Mouse (Mus musculus) heart, embryonic 15.5 days (tissue): Measurements from ENCODE around the gene Lrrc51. TPM values are rescaled to one million over a fixed set of nuclear protein-coding genes. Genes with fewer than 3 reads are reported as not detected.

Source experiments
- ATAC-seq: fragments of 200-750 bp; cut with Nextera tagmentation; replicated peaks from 2 replicates; pipeline ENCODE4 v1.8.0; 2017; ENCODE audit warnings: low read depth, moderate TSS enrichment; ENCODE audit not compliant: insufficient number of reproducible peaks, insufficient read depth, low FRiP score
- H3K27ac ChIP-seq: fragments of 300-500 bp; sonication (generic); 2 replicates; pipeline ENCODE4 v1.5.1; 2015; ENCODE audit warnings: mild to moderate bottlenecking, inconsistent platforms
- H3K27me3 ChIP-seq: fragments of 300-500 bp; sonication (generic); 2 replicates; pipeline ENCODE4 v1.6.1; 2015; ENCODE audit warnings: inconsistent platforms
- H3K36me3 ChIP-seq: fragments of 300-500 bp; sonication (generic); 2 replicates; pipeline ENCODE4 v1.6.1; 2015; ENCODE audit warnings: mild to moderate bottlenecking, inconsistent platforms
- H3K4me1 ChIP-seq: fragments of 300-500 bp; sonication (generic); replicated peaks from 2 replicates; pipeline ENCODE4 v1.6.1; 2015; ENCODE audit warnings: inconsistent platforms
- H3K4me2 ChIP-seq: fragments of 300-500 bp; sonication (generic); 2 replicates; pipeline ENCODE4 v1.6.1; 2015; ENCODE audit warnings: inconsistent platforms, mild to moderate bottlenecking, moderate library complexity
- H3K4me3 ChIP-seq: fragments of 300-500 bp; sonication (generic); 2 replicates; pipeline ENCODE4 v1.5.1; 2015; ENCODE audit warnings: mild to moderate bottlenecking, inconsistent platforms
- H3K9ac ChIP-seq: fragments of 300-500 bp; sonication (generic); 2 replicates; pipeline ENCODE4 v1.6.1; 2015; ENCODE audit warnings: mild to moderate bottlenecking, inconsistent platforms
- H3K9me3 ChIP-seq: fragments of 300-500 bp; sonication (generic); replicated peaks from 2 replicates; pipeline ENCODE4 v1.6.1; 2016; ENCODE audit warnings: inconsistent platforms
- whole genome bisulfite sequencing: fragments of 180-500 bp; shearing (Covaris S2); methylation state at CpG from one replicate; pipeline ENCODE4 v1.1.7; 2015; ENCODE audit warnings: mixed read lengths; 5-methylcytosine and 5-hydroxymethylcytosine counted together
- polyA plus RNA-seq: library from polyadenylated mRNA; unstranded; fragments of >200 nt; fragmentation: Nextera tagmentation; extraction: Ambion mirVana; gene quantifications from 2 replicates; pipeline ENCODE4 v1.2.1, GENCODE M21; 2015

Gene Lrrc51
- 3.9 and 4.6 TPM in 2 replicates for polyA plus RNA-seq

- no peaks in the 10 kb centered on the region for H3K27me3 ChIP-seq
- WGBS = under 1% methylated on average over 40 of the region's 40 CpGs
- no peaks in the 10 kb centered on the region for H3K9me3 ChIP-seq
- H3K36me3 ChIP-seq = no peaks in the 10 kb centered on the region
- H3K27ac ChIP-seq = peak within 1 kb of the TSS; percentile 73
- H3K4me1 ChIP-seq = peaks cover 11% of the 10 kb centered on the region
- H3K9ac ChIP-seq = peak within 1 kb of the TSS; percentile 82
- peak within 1 kb of the TSS; percentile 86 for H3K4me3 ChIP-seq
- peak within 1 kb of the TSS; percentile 81 for H3K4me2 ChIP-seq
- peak; percentile 98 for ATAC-seq
These were observed at the start of gene Lrrc51, which contains the start of gene Numa1 for GRCm38 (mm10) chr7:101933751-101934240. Gene Lrrc51, minus strand, starts transcription at chr7:101933895. Gene Numa1, plus strand, starts transcription at chr7:101934111.

- no peaks in the 10 kb centered on the region for H3K27me3 ChIP-seq
- H3K4me2 ChIP-seq = no peak overlapping the region
- no peak overlapping the region for H3K27ac ChIP-seq
- WGBS = 86% methylated on average over 1 of the region's 1 CpGs
- peaks cover 25% of the 10 kb centered on the region; the same call in 1 of the 2 replicates for H3K36me3 ChIP-seq
- no peaks in the 10 kb centered on the region for H3K9me3 ChIP-seq
- no peaks in the 10 kb centered on the region for H3K4me1 ChIP-seq
- ATAC-seq = no peak
- no peak overlapping the region for H3K4me3 ChIP-seq
- H3K9ac ChIP-seq = no peak overlapping the region
These were observed 49.0 kb upstream of the Lrrc51 start for GRCm38 (mm10) chr7:101982735-101983134.

GRCm38 (mm10) chr7:101974505-101974904, 40.8 kb upstream of the Lrrc51 start:
- H3K4me3 ChIP-seq = no peak overlapping the region
- 26% methylated on average over 2 of the region's 2 CpGs for WGBS
- no peak for ATAC-seq
- no peak overlapping the region for H3K9ac ChIP-seq
- no peaks in the 10 kb centered on the region for H3K9me3 ChIP-seq
- H3K27me3 ChIP-seq = no peaks in the 10 kb centered on the region
- 0 out of 2 replicates have a peak, but pooled peaks cover 7% of the 10 kb centered on the region for H3K36me3 ChIP-seq
- H3K4me1 ChIP-seq = peaks cover 42% of the 10 kb centered on the region
- H3K4me2 ChIP-seq = no peak overlapping the region
- peak overlapping the region; percentile 39 for H3K27ac ChIP-seq

GRCm38 (mm10) chr7:101973730-101974129, 40.0 kb upstream of the Lrrc51 start:
- no peak overlapping the region for H3K4me3 ChIP-seq
- H3K27me3 ChIP-seq = no peaks in the 10 kb centered on the region
- 0 out of 2 replicates have a peak, but pooled peaks cover 4% of the 10 kb centered on the region for H3K36me3 ChIP-seq
- H3K9ac ChIP-seq = no peak overlapping the region
- H3K9me3 ChIP-seq = no peaks in the 10 kb centered on the region
- peaks cover 48% of the 10 kb centered on the region for H3K4me1 ChIP-seq
- H3K27ac ChIP-seq = peak overlapping the region; percentile 39; the same call in 1 of the 2 replicates
- H3K4me2 ChIP-seq = no peak overlapping the region
- 55% methylated on average over 3 of the region's 3 CpGs for WGBS
- ATAC-seq = no peak

- Histone ChIP-seq H3K9ac (peak overlapping the region; percentile 90), H3K36me3 (no peaks in the 10 kb centered on the region), H3K4me2 (peak overlapping the region; percentile 90), H3K27ac (peak overlapping the region; percentile 100), H3K4me1 (peaks cover 65% of the 10 kb centered on the region), H3K27me3 (no peaks in the 10 kb centered on the region), H3K9me3 (no peaks in the 10 kb centered on the region), H3K4me3 (peak overlapping the region; percentile 91)
- no peak for ATAC-seq
- WGBS = 38% methylated on average over 2 of the region's 2 CpGs
These were observed 38.0 kb upstream of the Lrrc51 start for GRCm38 (mm10) chr7:101971721-101972120.

- 2% methylated on average over 19 of the region's 19 CpGs for WGBS
- Histone ChIP-seq H3K9me3 (no peaks in the 10 kb centered on the region), H3K27me3 (no peaks in the 10 kb centered on the region), H3K4me2 (peak overlapping the region; percentile 90), H3K9ac (peak overlapping the region; percentile 90), H3K4me1 (peaks cover 66% of the 10 kb centered on the region), H3K36me3 (no peaks in the 10 kb centered on the region), H3K4me3 (peak overlapping the region; percentile 91), H3K27ac (peak overlapping the region; percentile 100)
- ATAC-seq = peak; percentile 58
These were observed 37.2 kb upstream of the Lrrc51 start for GRCm38 (mm10) chr7:101970821-101971461.

GRCm38 (mm10) chr7:101970429-101970775, 36.7 kb upstream of the Lrrc51 start:
- H3K4me2 ChIP-seq = peak overlapping the region; percentile 90
- WGBS = 0% methylated on average over 17 of the region's 17 CpGs
- peak overlapping the region; percentile 100 for H3K27ac ChIP-seq
- peak; percentile 75 for ATAC-seq
- peaks cover 69% of the 10 kb centered on the region for H3K4me1 ChIP-seq
- peak overlapping the region; percentile 91 for H3K4me3 ChIP-seq
- no peaks in the 10 kb centered on the region for H3K27me3 ChIP-seq
- peak overlapping the region; percentile 90 for H3K9ac ChIP-seq
- H3K36me3 ChIP-seq = no peaks in the 10 kb centered on the region
- no peaks in the 10 kb centered on the region for H3K9me3 ChIP-seq

- Histone ChIP-seq H3K4me3 (peak overlapping the region; percentile 91), H3K4me1 (peaks cover 65% of the 10 kb centered on the region), H3K27me3 (no peaks in the 10 kb centered on the region), H3K4me2 (peak overlapping the region; percentile 90), H3K36me3 (no peaks in the 10 kb centered on the region), H3K27ac (peak overlapping the region; percentile 100), H3K9ac (peak overlapping the region; percentile 90), H3K9me3 (no peaks in the 10 kb centered on the region)
- ATAC-seq = peak; percentile 90
- WGBS = under 1% methylated on average over 53 of the region's 53 CpGs
These were observed 36.2 kb upstream of the Lrrc51 start for GRCm38 (mm10) chr7:101969694-101970428.

- Histone ChIP-seq H3K4me1 (peaks cover 54% of the 10 kb centered on the region), H3K27ac (peak overlapping the region; percentile 100), H3K4me3 (no peak overlapping the region), H3K9ac (0 out of 2 replicates have a peak overlapping the region, but pooled peaks have one; percentile 90), H3K9me3 (no peaks in the 10 kb centered on the region), H3K27me3 (no peaks in the 10 kb centered on the region), H3K36me3 (no peaks in the 10 kb centered on the region), H3K4me2 (peak overlapping the region; percentile 90)
- 62% methylated on average over 2 of the region's 2 CpGs for WGBS
- no peak for ATAC-seq
These were observed 35.1 kb upstream of the Lrrc51 start for GRCm38 (mm10) chr7:101968751-101969150.

- H3K4me2 ChIP-seq = no peak overlapping the region
- H3K4me1 ChIP-seq = peaks cover 39% of the 10 kb centered on the region
- no peaks in the 10 kb centered on the region for H3K9me3 ChIP-seq
- no peak for ATAC-seq
- H3K27ac ChIP-seq = peak overlapping the region; percentile 47
- no peaks in the 10 kb centered on the region for H3K27me3 ChIP-seq
- no peak overlapping the region for H3K9ac ChIP-seq
- H3K36me3 ChIP-seq = no peaks in the 10 kb centered on the region
- no peak overlapping the region for H3K4me3 ChIP-seq
- 35% methylated on average over 1 of the region's 1 CpGs for WGBS
These were observed 33.6 kb upstream of the Lrrc51 start for GRCm38 (mm10) chr7:101967256-101967655.

GRCm38 (mm10) chr7:101965606-101966005, 31.9 kb upstream of the Lrrc51 start:
- Histone ChIP-seq H3K4me2 (no peak overlapping the region), H3K27me3 (no peaks in the 10 kb centered on the region), H3K4me1 (peaks cover 28% of the 10 kb centered on the region), H3K36me3 (no peaks in the 10 kb centered on the region), H3K4me3 (no peak overlapping the region), H3K9me3 (no peaks in the 10 kb centered on the region), H3K9ac (no peak overlapping the region), H3K27ac (no peak overlapping the region)
- WGBS = 54% methylated on average over 2 of the region's 2 CpGs
- no peak for ATAC-seq
